Mouse (Mus musculus) lung, adult 2 months (tissue): Measurements from ENCODE around the gene Gm49405.

Source experiments
- CTCF ChIP-seq: fragments of 200-500 bp; IDR thresholded peaks from 2 replicates; pipeline ENCODE4 v1.5.1; 2011; ENCODE audit warnings: mild to moderate bottlenecking, low read length, control low read depth; ENCODE audit not compliant: insufficient read depth
- POLR2A ChIP-seq: fragments of 200-500 bp; IDR thresholded peaks from 2 replicates; pipeline ENCODE4 v1.6.1; 2011; ENCODE audit warnings: low read depth, mild to moderate bottlenecking, control low read depth, low read length, borderline replicate concordance; ENCODE audit errors: extremely low read depth

- TF ChIP-seq CTCF, result no peak
- TF ChIP-seq POLR2A, result no peak
Measured at GRCm38 (mm10) chr19:4003641-4004040, 3.2 kb downstream of the Gm49405 start.
